Mouse (Mus musculus): ENCODE measurements around the gene Zfp672. TPM values are rescaled to one million over a fixed set of nuclear protein-coding genes. Genes with fewer than 3 reads are reported as not detected.
"Not testable (repeated sequence)": the region's sequence is repeated elsewhere in the genome, so short reads cannot be mapped to it uniquely, and the experiment has no call there.

Zfp672 gene
- polyA plus RNA-seq, 1 experiment from 2014 or later, result 40.5 TPM

DNA sequence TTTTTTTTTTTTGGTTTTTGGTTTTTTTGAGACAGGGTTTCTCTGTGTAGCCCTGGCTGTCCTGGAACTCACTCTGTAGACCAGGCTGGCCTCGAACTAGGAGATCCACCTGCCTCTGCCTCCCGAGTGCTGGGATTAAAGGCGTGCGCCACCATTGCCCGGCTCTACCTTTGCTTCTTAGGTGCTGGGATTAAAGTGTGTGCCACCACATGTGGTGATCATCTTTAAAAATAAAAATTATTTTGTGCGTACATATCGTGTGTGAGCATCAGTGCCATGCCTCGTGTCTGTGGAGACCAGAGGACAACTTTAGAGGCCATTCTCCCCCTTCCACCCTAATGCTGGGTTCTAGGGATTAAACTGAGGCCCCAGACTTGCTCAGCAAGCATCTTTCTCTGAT lies 24.8 kb downstream of the Zfp672 start:
- H3K27me3 ChIP-seq; H3K4me3 ChIP-seq (replicated peaks); H3K4me2 ChIP-seq; H3K9me3 ChIP-seq (replicated peaks); H3K27ac ChIP-seq; H3K9ac ChIP-seq; ATAC-seq (ENCODE audit: low read depth); DNase-seq: not testable (repeated sequence)
- WGBS (ENCODE audit: insufficient replicate concordance), result 84% methylated on average over 8 of the region's 8 CpGs
- Histone ChIP-seq H3K36me3 (peaks cover 15% of the 10 kb centered on the region), H3K4me1 (replicated peaks) (peaks cover 43% of the 10 kb centered on the region)

GRCm38 (mm10) chr11:58303594-58303993 lies 26.5 kb downstream of the Zfp672 start:
- Histone ChIP-seq H3K27ac (peak overlapping the region; percentile 39; the same call in 1 of the 2 replicates), H3K9ac (peak overlapping the region; percentile 51), H3K27me3 (no peaks in the 10 kb centered on the region), H3K4me2 (peak overlapping the region; percentile 67), H3K36me3 (0 out of 2 replicates have a peak, but pooled peaks cover under 1% of the 10 kb centered on the region), H3K4me3 (replicated peaks) (peak overlapping the region; percentile 39), H3K4me1 (replicated peaks) (peaks cover 43% of the 10 kb centered on the region), H3K9me3 (replicated peaks) (no peaks in the 10 kb centered on the region)
- DNase-seq (no peak), ATAC-seq (ENCODE audit: low read depth) (no peak)
- 50% methylated on average over 7 of the region's 7 CpGs for WGBS (ENCODE audit: insufficient replicate concordance)

DNA sequence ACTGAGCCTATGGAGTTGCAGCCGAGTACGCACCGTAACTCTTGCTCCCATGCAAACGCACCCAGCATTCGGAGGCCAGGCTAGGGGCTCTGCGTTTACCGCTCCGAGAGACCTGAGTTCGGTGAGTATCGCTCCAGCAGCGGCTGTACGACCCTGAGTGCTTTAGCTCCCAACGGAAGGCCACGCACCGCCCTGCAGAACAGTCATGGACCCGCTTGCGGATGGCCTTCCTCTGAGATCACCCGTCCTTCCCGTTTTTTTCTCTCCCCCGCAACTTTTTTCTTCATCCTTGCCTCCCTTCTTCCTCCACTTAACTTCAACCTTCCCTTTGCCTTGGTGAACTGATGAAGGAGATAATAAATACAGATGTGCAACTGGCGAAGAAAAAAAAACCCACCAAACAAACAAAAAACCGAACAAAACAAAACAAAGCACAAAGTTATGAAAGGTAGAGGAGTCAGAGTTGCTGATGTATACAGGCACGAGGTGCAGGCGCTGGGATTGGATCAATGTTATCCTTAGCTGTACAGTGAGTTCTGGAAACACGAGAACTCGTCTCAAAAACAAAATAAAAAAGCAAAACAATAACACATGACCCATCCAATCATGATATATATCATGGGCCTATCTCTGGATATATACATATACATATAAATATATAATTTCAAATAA lies 27.2 kb downstream of the Zfp672 start:
- 2% methylated on average over 26 of the region's 26 CpGs for WGBS (ENCODE audit: insufficient replicate concordance)

GRCm38 (mm10) chr11:58301837-58302754 lies 28.0 kb downstream of the Zfp672 start:
- no peaks in the 10 kb centered on the region for H3K36me3 ChIP-seq
- under 1% methylated on average over 36 of the region's 36 CpGs for WGBS (ENCODE audit: insufficient replicate concordance)
- H3K9me3 ChIP-seq (replicated peaks), result no peaks in the 10 kb centered on the region
- H3K27ac ChIP-seq, result peak overlapping the region; percentile 88
- peaks cover 31% of the 10 kb centered on the region for H3K4me1 ChIP-seq (replicated peaks)
- ATAC-seq (ENCODE audit: low read depth) (peak; percentile 85), DNase-seq (peak; percentile 96)
- peak overlapping the region; percentile 72 for H3K4me2 ChIP-seq
- H3K27me3 ChIP-seq, result no peaks in the 10 kb centered on the region
- peak overlapping the region; percentile 78 for H3K9ac ChIP-seq
- peak overlapping the region; percentile 69 for H3K4me3 ChIP-seq (replicated peaks)

More for the DNA sequence above, 27.2 kb downstream of the Zfp672 start:
- Histone ChIP-seq H3K4me3 (replicated peaks) (peak overlapping the region; percentile 69), H3K4me2 (peak overlapping the region; percentile 72), H3K27me3 (no peaks in the 10 kb centered on the region), H3K9me3 (replicated peaks) (no peaks in the 10 kb centered on the region), H3K9ac (peak overlapping the region; percentile 78), H3K27ac (peak overlapping the region; percentile 88), H3K36me3 (no peaks in the 10 kb centered on the region), H3K4me1 (replicated peaks) (peaks cover 39% of the 10 kb centered on the region)
- no peak for DNase-seq
- peak; percentile 55; the same call in 1 of the 2 replicates for ATAC-seq (ENCODE audit: low read depth)

GRCm38 (mm10) chr11:58301057-58301456 lies 29.1 kb downstream of the Zfp672 start:
- no peaks in the 10 kb centered on the region for H3K9me3 ChIP-seq (replicated peaks)
- peak overlapping the region; percentile 78 for H3K9ac ChIP-seq
- 23% methylated on average over 13 of the region's 13 CpGs for WGBS (ENCODE audit: insufficient replicate concordance)
- H3K36me3 ChIP-seq, result no peaks in the 10 kb centered on the region
- H3K4me1 ChIP-seq (replicated peaks), result peaks cover 23% of the 10 kb centered on the region
- no peaks in the 10 kb centered on the region for H3K27me3 ChIP-seq
- H3K4me3 ChIP-seq (replicated peaks), result peak overlapping the region; percentile 69
- H3K27ac ChIP-seq, result no peak overlapping the region; the same call in 1 of the 2 replicates
- peak overlapping the region; percentile 72 for H3K4me2 ChIP-seq
- peak; percentile 64 for DNase-seq
- ATAC-seq (ENCODE audit: low read depth), result no peak

GRCm38 (mm10) chr11:58297396-58297795 lies 32.7 kb downstream of the Zfp672 start:
- Histone ChIP-seq H3K27me3 (no peaks in the 10 kb centered on the region), H3K4me3 (replicated peaks) (no peak overlapping the region), H3K4me1 (replicated peaks) (peaks cover 13% of the 10 kb centered on the region), H3K9me3 (replicated peaks) (no peaks in the 10 kb centered on the region), H3K27ac (no peak overlapping the region), H3K36me3 (no peaks in the 10 kb centered on the region), H3K4me2 (no peak overlapping the region), H3K9ac (no peak overlapping the region)
- no peak for DNase-seq
- ATAC-seq (ENCODE audit: low read depth), result no peak
- 72% methylated on average over 6 of the region's 6 CpGs for WGBS (ENCODE audit: insufficient replicate concordance)

DNA sequence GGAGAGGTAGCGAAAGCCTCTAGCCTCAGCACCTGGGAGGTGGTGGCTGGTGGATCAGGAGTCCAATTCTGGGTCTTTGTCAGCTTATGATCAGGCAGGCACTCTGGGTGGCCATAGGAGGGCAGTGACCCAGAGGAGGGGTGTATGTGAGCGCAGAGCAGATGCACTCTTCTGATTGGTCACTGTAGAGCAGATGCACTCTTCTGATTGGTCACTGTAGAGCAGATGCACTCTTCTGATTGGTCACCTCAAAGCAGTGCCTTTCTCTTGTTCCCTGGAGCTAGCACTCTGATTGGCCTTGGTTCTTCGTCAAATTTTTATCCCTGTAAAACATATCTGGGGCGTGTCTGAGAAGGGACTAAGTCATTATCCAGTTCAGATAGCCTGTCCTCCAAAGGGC lies 37.3 kb downstream of the Zfp672 start:
- ATAC-seq (ENCODE audit: low read depth), result peak; percentile 43; the same call in 1 of the 2 replicates
- Histone ChIP-seq H3K27me3 (no peaks in the 10 kb centered on the region; the same call in 1 of the 2 replicates), H3K27ac (no peak overlapping the region), H3K4me3 (replicated peaks) (no peak overlapping the region), H3K36me3 (no peaks in the 10 kb centered on the region), H3K9me3 (replicated peaks) (no peaks in the 10 kb centered on the region), H3K9ac (no peak overlapping the region), H3K4me2 (no peak overlapping the region), H3K4me1 (replicated peaks) (no peaks in the 10 kb centered on the region)
- DNase-seq, result no peak
- 46% methylated on average over 4 of the region's 4 CpGs for WGBS (ENCODE audit: insufficient replicate concordance)

GRCm38 (mm10) chr11:58290812-58291211 lies 39.3 kb downstream of the Zfp672 start:
- ATAC-seq (ENCODE audit: low read depth), result no peak
- Histone ChIP-seq H3K9me3 (replicated peaks) (no peaks in the 10 kb centered on the region), H3K4me3 (replicated peaks) (no peak overlapping the region), H3K27ac (no peak overlapping the region), H3K27me3 (peaks cover 4% of the 10 kb centered on the region), H3K4me2 (no peak overlapping the region), H3K9ac (no peak overlapping the region), H3K36me3 (no peaks in the 10 kb centered on the region), H3K4me1 (replicated peaks) (no peaks in the 10 kb centered on the region)
- no peak for DNase-seq
- 60% methylated on average over 4 of the region's 4 CpGs for WGBS (ENCODE audit: insufficient replicate concordance)

- H3K4me1 ChIP-seq (replicated peaks), result no peaks in the 10 kb centered on the region
- DNase-seq, result no peak
- H3K36me3 ChIP-seq, result no peaks in the 10 kb centered on the region
- no peak overlapping the region for H3K4me2 ChIP-seq
- no peak overlapping the region for H3K27ac ChIP-seq
- no peak overlapping the region for H3K4me3 ChIP-seq (replicated peaks)
- H3K9ac ChIP-seq, result no peak overlapping the region
- no peak for ATAC-seq (ENCODE audit: low read depth)
- 32% methylated on average over 9 of the region's 9 CpGs for WGBS (ENCODE audit: insufficient replicate concordance)
- peaks cover 5% of the 10 kb centered on the region for H3K27me3 ChIP-seq
- no peaks in the 10 kb centered on the region for H3K9me3 ChIP-seq (replicated peaks)
Observed at GRCm38 (mm10) chr11:58289992-58290682, 40.0 kb downstream of the Zfp672 start.

DNA sequence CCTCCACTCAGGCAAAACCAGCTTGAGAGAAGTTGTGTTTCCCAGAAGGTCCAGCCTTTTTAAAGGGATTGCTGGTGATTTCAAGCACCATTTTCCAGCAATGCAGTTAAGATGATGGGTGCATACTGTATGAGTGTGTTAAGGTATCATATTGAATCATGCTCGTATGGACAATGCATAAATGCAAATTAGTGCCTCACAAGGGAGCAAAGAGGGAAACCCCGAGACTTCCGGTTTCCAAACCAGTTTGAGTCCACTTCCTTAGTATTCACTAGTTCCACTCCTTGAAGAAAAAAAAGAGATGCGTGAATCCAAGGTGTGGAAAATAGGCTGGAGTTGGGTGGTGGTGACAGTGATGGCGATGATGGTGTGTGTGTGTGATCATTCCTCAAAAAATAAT lies 47.6 kb downstream of the Zfp672 start:
- Histone ChIP-seq H3K27ac (no peak overlapping the region), H3K9ac (no peak overlapping the region), H3K9me3 (replicated peaks) (no peaks in the 10 kb centered on the region), H3K4me3 (replicated peaks) (no peak overlapping the region), H3K27me3 (peaks cover 19% of the 10 kb centered on the region; the same call in 1 of the 2 replicates), H3K4me2 (no peak overlapping the region), H3K36me3 (no peaks in the 10 kb centered on the region), H3K4me1 (replicated peaks) (no peaks in the 10 kb centered on the region)
- WGBS (ENCODE audit: insufficient replicate concordance), result 57% methylated on average over 5 of the region's 5 CpGs
- ATAC-seq (ENCODE audit: low read depth) (no peak), DNase-seq (no peak)

DNA sequence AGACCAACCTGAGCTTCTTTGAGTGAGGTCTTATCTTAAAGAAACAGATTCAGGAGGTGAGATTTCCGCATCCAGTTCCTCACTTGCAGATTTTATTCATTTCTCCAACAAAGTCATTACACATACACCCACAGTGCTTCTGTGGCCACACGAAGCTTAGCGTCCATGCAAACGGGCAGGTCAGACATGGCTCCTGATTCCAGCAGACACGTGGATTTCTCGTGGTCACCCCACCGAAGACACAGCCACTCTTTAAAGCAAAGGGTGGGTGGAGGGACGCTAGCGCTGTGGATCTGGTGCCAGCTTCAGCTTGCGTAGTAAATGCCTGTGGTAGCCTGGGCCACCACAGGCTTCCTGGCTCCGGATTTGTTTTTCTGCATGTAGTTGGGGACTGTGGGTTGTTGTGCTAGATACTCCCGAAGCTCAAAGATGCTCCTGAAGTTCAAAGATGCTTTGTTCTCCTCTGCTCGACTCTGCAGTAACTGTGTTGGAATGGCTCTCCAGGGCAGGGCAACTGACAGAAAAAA lies 48.1 kb downstream of the Zfp672 start:
- 62% methylated on average over 13 of the region's 13 CpGs for WGBS (ENCODE audit: insufficient replicate concordance)
- H3K36me3 ChIP-seq, result no peaks in the 10 kb centered on the region

More for the DNA sequence above, 48.1 kb downstream of the Zfp672 start:
- no peak overlapping the region for H3K4me3 ChIP-seq (replicated peaks)
- no peak for ATAC-seq (ENCODE audit: low read depth)
- no peak overlapping the region for H3K9ac ChIP-seq
- DNase-seq, result no peak
- H3K27me3 ChIP-seq, result peaks cover 19% of the 10 kb centered on the region; the same call in 1 of the 2 replicates
- no peak overlapping the region for H3K27ac ChIP-seq
- H3K4me2 ChIP-seq, result no peak overlapping the region
- no peaks in the 10 kb centered on the region for H3K9me3 ChIP-seq (replicated peaks)
- no peaks in the 10 kb centered on the region for H3K4me1 ChIP-seq (replicated peaks)

All from liver, embryonic 13.5 days (tissue).